Mouse (Mus musculus) forebrain, embryonic 14.5 days (tissue): ENCODE results near the gene Eri3. TPM values are rescaled to one million over a fixed set of nuclear protein-coding genes. Genes with fewer than 3 reads are reported as not detected.

ENCODE experiments used
- ATAC-seq: fragments of 200-750 bp; cut with Nextera tagmentation; 2 replicates; pipeline ENCODE4 v1.8.0; 2017; ENCODE audit warnings: mild to moderate bottlenecking, moderate library complexity
- DNase-seq: peaks from one replicate; pipeline ENCODE4 v3.0.0-alpha.2; 2015; ENCODE audit warnings: low spot score
- H3K27ac ChIP-seq: fragments of 300-500 bp; sonication (generic); 2 replicates; pipeline ENCODE4 v1.5.1; 2014; ENCODE audit warnings: low read depth, mild to moderate bottlenecking, control low read depth, low read length, moderate library complexity
- H3K27me3 ChIP-seq: fragments of 300-500 bp; sonication (generic); replicated peaks from 2 replicates; pipeline ENCODE4 v1.6.1; 2014; ENCODE audit warnings: low read length, control low read depth, mixed read lengths; ENCODE audit not compliant: control insufficient read depth, insufficient read depth
- H3K36me3 ChIP-seq: fragments of 300-500 bp; sonication (generic); 2 replicates; pipeline ENCODE4 v1.6.1; 2014; ENCODE audit warnings: low read length, control low read depth; ENCODE audit not compliant: control insufficient read depth, insufficient read depth
- H3K4me1 ChIP-seq: fragments of 300-500 bp; sonication (generic); 2 replicates; pipeline ENCODE4 v1.6.1; 2014; ENCODE audit warnings: antibody characterized with exemption, low read length, control low read depth; ENCODE audit not compliant: control insufficient read depth, insufficient read depth
- H3K4me2 ChIP-seq: fragments of 300-500 bp; sonication (generic); 2 replicates; pipeline ENCODE4 v1.6.1; 2014; ENCODE audit warnings: mild to moderate bottlenecking, control low read depth, low read length
- H3K4me3 ChIP-seq: fragments of 300-500 bp; sonication (generic); 2 replicates; pipeline ENCODE4 v1.5.1; 2014; ENCODE audit warnings: low read depth, low read length, control low read depth
- H3K9ac ChIP-seq: fragments of 300-500 bp; sonication (generic); 2 replicates; pipeline ENCODE4 v1.6.1; 2014; ENCODE audit warnings: mild to moderate bottlenecking, low read length, control low read depth, moderate library complexity
- H3K9me3 ChIP-seq: fragments of 300-500 bp; sonication (generic); replicated peaks from 2 replicates; pipeline ENCODE4 v1.6.1; 2016; ENCODE audit warnings: low read length, control low read depth, mixed read lengths; ENCODE audit not compliant: control insufficient read depth
- WGBS: fragments of 180-500 bp; shearing (Covaris S2); extraction: QIAGEN DNeasy Blood & Tissue Kit; methylation state at CpG from one replicate; pipeline ENCODE4 v1.1.7; 2014; 5-methylcytosine and 5-hydroxymethylcytosine counted together
- polyA plus RNA-seq: library from polyadenylated mRNA; unstranded; fragments of >200 nt; fragmentation: Nextera tagmentation; extraction: Ambion mirVana; gene quantifications from 2 replicates; pipeline ENCODE4 v1.2.1, GENCODE M21; 2014

The Eri3 gene
- polyA plus RNA-seq, 1 experiment from 2014 or later = 225 TPM

- H3K4me2 ChIP-seq = no peak overlapping the region
- H3K27ac ChIP-seq = peak overlapping the region; percentile 34; the same call in 1 of the 2 replicates
- H3K4me3 ChIP-seq = no peak overlapping the region
- H3K9me3 ChIP-seq = no peaks in the 10 kb centered on the region
- H3K27me3 ChIP-seq = no peaks in the 10 kb centered on the region
- H3K9ac ChIP-seq = no peak overlapping the region
- H3K4me1 ChIP-seq = peaks cover 15% of the 10 kb centered on the region
- H3K36me3 ChIP-seq = peaks cover 22% of the 10 kb centered on the region
- 81% methylated on average over 9 of the region's 9 CpGs for WGBS
- DNase-seq (peak; percentile 34), ATAC-seq (0 out of 2 replicates have a peak, but pooled peaks have one; percentile 18)
These were observed 58.1 kb downstream of the Eri3 start for GRCm38 (mm10) chr4:117608265-117608664.

GRCm38 (mm10) chr4:117609371-117610039 lies 59.3 kb downstream of the Eri3 start:
- H3K9me3 ChIP-seq = no peaks in the 10 kb centered on the region
- H3K9ac ChIP-seq = no peak overlapping the region
- H3K4me3 ChIP-seq = no peak overlapping the region
- ATAC-seq (no peak), DNase-seq (no peak)
- no peak overlapping the region for H3K4me2 ChIP-seq
- H3K27ac ChIP-seq = no peak overlapping the region
- peaks cover 28% of the 10 kb centered on the region for H3K36me3 ChIP-seq
- WGBS = 76% methylated on average over 7 of the region's 7 CpGs
- H3K27me3 ChIP-seq = no peaks in the 10 kb centered on the region
- H3K4me1 ChIP-seq = peaks cover 15% of the 10 kb centered on the region

- Histone ChIP-seq H3K4me3 (no peak overlapping the region), H3K27ac (no peak overlapping the region), H3K9me3 (no peaks in the 10 kb centered on the region), H3K4me2 (no peak overlapping the region), H3K36me3 (peaks cover 42% of the 10 kb centered on the region), H3K4me1 (0 out of 2 replicates have a peak, but pooled peaks cover 3% of the 10 kb centered on the region), H3K27me3 (no peaks in the 10 kb centered on the region), H3K9ac (no peak overlapping the region)
- WGBS = 79% methylated on average over 4 of the region's 4 CpGs
- DNase-seq (no peak), ATAC-seq (no peak)
These were observed 61.2 kb downstream of the Eri3 start for GRCm38 (mm10) chr4:117611385-117611784.

GRCm38 (mm10) chr4:117611814-117612213 lies 61.6 kb downstream of the Eri3 start:
- no peaks in the 10 kb centered on the region for H3K27me3 ChIP-seq

GRCm38 (mm10) chr4:117612713-117613112 lies 62.5 kb downstream of the Eri3 start:
- Histone ChIP-seq H3K9ac (no peak overlapping the region), H3K9me3 (no peaks in the 10 kb centered on the region), H3K4me3 (no peak overlapping the region), H3K27ac (no peak overlapping the region), H3K4me1 (0 out of 2 replicates have a peak, but pooled peaks cover 3% of the 10 kb centered on the region), H3K27me3 (no peaks in the 10 kb centered on the region), H3K36me3 (peaks cover 52% of the 10 kb centered on the region), H3K4me2 (no peak overlapping the region)
- DNase-seq = no peak
- ATAC-seq = no peak
- WGBS = 98% methylated on average over 5 of the region's 5 CpGs

More at GRCm38 (mm10) chr4:117611814-117612213, 61.6 kb downstream of the Eri3 start:
- ATAC-seq (no peak), DNase-seq (no peak)
- H3K36me3 ChIP-seq = peaks cover 47% of the 10 kb centered on the region
- H3K4me2 ChIP-seq = no peak overlapping the region
- 87% methylated on average over 2 of the region's 2 CpGs for WGBS
- H3K9me3 ChIP-seq = no peaks in the 10 kb centered on the region
- H3K4me1 ChIP-seq = 0 out of 2 replicates have a peak, but pooled peaks cover 3% of the 10 kb centered on the region
- no peak overlapping the region for H3K27ac ChIP-seq
- no peak overlapping the region for H3K4me3 ChIP-seq
- no peak overlapping the region for H3K9ac ChIP-seq

GRCm38 (mm10) chr4:117613153-117613773 lies 63.1 kb downstream of the Eri3 start:
- WGBS = 93% methylated on average over 4 of the region's 4 CpGs
- Histone ChIP-seq H3K9me3 (no peaks in the 10 kb centered on the region), H3K4me3 (no peak overlapping the region), H3K9ac (no peak overlapping the region), H3K36me3 (peaks cover 51% of the 10 kb centered on the region), H3K27ac (no peak overlapping the region), H3K4me1 (0 out of 2 replicates have a peak, but pooled peaks cover 3% of the 10 kb centered on the region), H3K4me2 (no peak overlapping the region), H3K27me3 (no peaks in the 10 kb centered on the region)
- no peak for ATAC-seq
- no peak for DNase-seq

- H3K27me3 ChIP-seq = no peaks in the 10 kb centered on the region
- no peaks in the 10 kb centered on the region for H3K4me1 ChIP-seq
- peaks cover 45% of the 10 kb centered on the region for H3K36me3 ChIP-seq
- H3K4me3 ChIP-seq = no peak overlapping the region
- 90% methylated on average over 4 of the region's 4 CpGs for WGBS
- DNase-seq = no peak
- no peak overlapping the region for H3K4me2 ChIP-seq
- H3K9ac ChIP-seq = no peak overlapping the region
- no peak for ATAC-seq
- H3K9me3 ChIP-seq = no peaks in the 10 kb centered on the region
- no peak overlapping the region for H3K27ac ChIP-seq
These were observed 66.4 kb downstream of the Eri3 start for GRCm38 (mm10) chr4:117616600-117616999.

GRCm38 (mm10) chr4:117622270-117622669 lies 72.1 kb downstream of the Eri3 start:
- no peak for ATAC-seq
- no peaks in the 10 kb centered on the region for H3K27me3 ChIP-seq

GRCm38 (mm10) chr4:117623025-117623424 lies 72.9 kb downstream of the Eri3 start:
- H3K27ac ChIP-seq = no peak overlapping the region
- ATAC-seq (no peak), DNase-seq (no peak)
- 82% methylated on average over 2 of the region's 2 CpGs for WGBS
- no peak overlapping the region for H3K9ac ChIP-seq
- H3K36me3 ChIP-seq = peaks cover 15% of the 10 kb centered on the region
- no peak overlapping the region for H3K4me2 ChIP-seq
- H3K4me3 ChIP-seq = no peak overlapping the region
- no peaks in the 10 kb centered on the region for H3K9me3 ChIP-seq
- H3K27me3 ChIP-seq = no peaks in the 10 kb centered on the region
- no peaks in the 10 kb centered on the region for H3K4me1 ChIP-seq

More at GRCm38 (mm10) chr4:117622270-117622669, 72.1 kb downstream of the Eri3 start:
- peaks cover 17% of the 10 kb centered on the region for H3K36me3 ChIP-seq
- H3K4me1 ChIP-seq = no peaks in the 10 kb centered on the region
- H3K4me2 ChIP-seq = no peak overlapping the region
- H3K27ac ChIP-seq = no peak overlapping the region
- no peak overlapping the region for H3K9ac ChIP-seq
- whole genome bisulfite sequencing = 90% methylated on average over 5 of the region's 5 CpGs
- no peak overlapping the region for H3K4me3 ChIP-seq
- H3K9me3 ChIP-seq = no peaks in the 10 kb centered on the region
- no peak for DNase-seq
